Mouse (Mus musculus) forebrain, embryonic 11.5 days (tissue): Measurements from ENCODE around the gene 1520401A03Rik. TPM values are rescaled to one million over a fixed set of nuclear protein-coding genes. Genes with fewer than 3 reads are reported as not detected.

ENCODE experiments used
- ATAC-seq: fragments of 200-750 bp; cut with Nextera tagmentation; replicated peaks from 2 replicates; pipeline ENCODE4 v1.8.0; 2017; ENCODE audit warnings: moderate TSS enrichment; ENCODE audit not compliant: low FRiP score
- DNase-seq: peaks from one replicate; pipeline ENCODE4 v3.0.0-alpha.2; 2017; ENCODE audit warnings: low spot score
- H3K27ac ChIP-seq: fragments of 300-500 bp; sonication (generic); 2 replicates; pipeline ENCODE4 v1.5.1; 2014; ENCODE audit warnings: low read depth, low read length
- H3K27me3 ChIP-seq: fragments of 300-500 bp; sonication (generic); 2 replicates; pipeline ENCODE4 v1.6.1; 2014; ENCODE audit warnings: mild to moderate bottlenecking, low read length, mixed read lengths; ENCODE audit not compliant: control insufficient read depth, insufficient read depth
- H3K36me3 ChIP-seq: fragments of 300-500 bp; sonication (generic); 2 replicates; pipeline ENCODE4 v1.6.1; 2014; ENCODE audit warnings: mild to moderate bottlenecking, low read length, moderate library complexity, mixed read lengths; ENCODE audit not compliant: control insufficient read depth, insufficient read depth
- H3K4me1 ChIP-seq: fragments of 300-500 bp; sonication (generic); replicated peaks from 2 replicates; pipeline ENCODE4 v1.6.1; 2014; ENCODE audit warnings: low read length, mixed read lengths; ENCODE audit not compliant: control insufficient read depth, insufficient read depth
- H3K4me2 ChIP-seq: fragments of 300-500 bp; sonication (generic); 2 replicates; pipeline ENCODE4 v1.6.1; 2014; ENCODE audit warnings: low read depth, mild to moderate bottlenecking, low read length, moderate library complexity, mixed read lengths; ENCODE audit not compliant: severe bottlenecking
- H3K4me3 ChIP-seq: fragments of 300-500 bp; sonication (generic); 2 replicates; pipeline ENCODE4 v1.5.1; 2014; ENCODE audit warnings: low read depth, low read length
- H3K9ac ChIP-seq: fragments of 300-500 bp; sonication (generic); 2 replicates; pipeline ENCODE4 v1.6.1; 2014; ENCODE audit warnings: low read length
- H3K9me3 ChIP-seq: fragments of 300-500 bp; sonication (generic); 2 replicates; pipeline ENCODE4 v1.6.1; 2016; ENCODE audit warnings: low read length, mixed read lengths; ENCODE audit not compliant: control insufficient read depth
- WGBS: fragments of 180-500 bp; shearing (Covaris S2); extraction: QIAGEN DNeasy Blood & Tissue Kit; methylation state at CpG from one replicate; pipeline ENCODE4 v1.1.7; 2014; 5-methylcytosine and 5-hydroxymethylcytosine counted together
- polyA plus RNA-seq: library from polyadenylated mRNA; unstranded; fragments of >200 nt; fragmentation: Nextera tagmentation; extraction: Ambion mirVana; gene quantifications from 2 replicates; pipeline ENCODE4 v1.2.1, GENCODE M21; 2014

Gene 1520401A03Rik
- polyA plus RNA-seq, 1 experiment from 2014 or later, result not detected

- Histone ChIP-seq H3K9ac (no peak overlapping the region), H3K27me3 (peaks cover 26% of the 10 kb centered on the region), H3K4me1 (no peaks in the 10 kb centered on the region; the same call in 1 of the 2 replicates), H3K4me3 (no peak overlapping the region), H3K9me3 (no peaks in the 10 kb centered on the region), H3K27ac (no peak overlapping the region), H3K4me2 (no peak overlapping the region), H3K36me3 (no peaks in the 10 kb centered on the region)
- DNase-seq, result no peak
- ATAC-seq, result no peak
- WGBS, result 85% methylated on average over 9 of the region's 9 CpGs
These were observed 19.3 kb downstream of the 1520401A03Rik start for GRCm38 (mm10) chr17:23703301-23703700.

- H3K36me3 ChIP-seq, result no peaks in the 10 kb centered on the region
- ATAC-seq, result peak; percentile 94
- peaks cover 31% of the 10 kb centered on the region for H3K27me3 ChIP-seq
- H3K9me3 ChIP-seq, result no peaks in the 10 kb centered on the region
- H3K4me3 ChIP-seq, result peak overlapping the region; percentile 62
- peak; percentile 91 for DNase-seq
- H3K4me2 ChIP-seq, result peak overlapping the region; percentile 100
- 1% methylated on average over 23 of the region's 28 CpGs for WGBS
- H3K4me1 ChIP-seq, result no peaks in the 10 kb centered on the region; the same call in 1 of the 2 replicates
- H3K9ac ChIP-seq, result peak overlapping the region; percentile 46; the same call in 1 of the 2 replicates
- no peak overlapping the region for H3K27ac ChIP-seq
These were observed 22.5 kb downstream of the 1520401A03Rik start for GRCm38 (mm10) chr17:23700079-23700478.

- Histone ChIP-seq H3K4me2 (peak overlapping the region; percentile 100), H3K4me1 (no peaks in the 10 kb centered on the region; the same call in 1 of the 2 replicates), H3K27ac (no peak overlapping the region), H3K4me3 (peak overlapping the region; percentile 62), H3K36me3 (no peaks in the 10 kb centered on the region), H3K27me3 (peaks cover 31% of the 10 kb centered on the region), H3K9me3 (no peaks in the 10 kb centered on the region), H3K9ac (peak overlapping the region; percentile 46; the same call in 1 of the 2 replicates)
- peak; percentile 57 for ATAC-seq
- peak; percentile 63 for DNase-seq
- under 1% methylated on average over 96 of the region's 101 CpGs for WGBS
These were observed 23.2 kb downstream of the 1520401A03Rik start for GRCm38 (mm10) chr17:23699131-23700077.

GRCm38 (mm10) chr17:23695801-23696200 is 26.8 kb downstream of the 1520401A03Rik start:
- 11% methylated on average over 3 of the region's 3 CpGs for WGBS
- Histone ChIP-seq H3K9ac (no peak overlapping the region), H3K4me2 (no peak overlapping the region), H3K36me3 (no peaks in the 10 kb centered on the region), H3K27me3 (peaks cover 27% of the 10 kb centered on the region), H3K9me3 (no peaks in the 10 kb centered on the region), H3K27ac (no peak overlapping the region), H3K4me3 (no peak overlapping the region), H3K4me1 (no peaks in the 10 kb centered on the region; the same call in 1 of the 2 replicates)
- DNase-seq, result no peak
- no peak for ATAC-seq

GRCm38 (mm10) chr17:23694491-23694890 is 28.1 kb downstream of the 1520401A03Rik start:
- DNase-seq, result no peak

GRCm38 (mm10) chr17:23683856-23684672 is 38.5 kb downstream of the 1520401A03Rik start, which contains the start of gene Cldn9:
Gene Cldn9 (minus strand): TSS chr17:23684026.
- WGBS, result 11% methylated on average over 15 of the region's 15 CpGs
- no peak within 1 kb of the TSS for H3K27ac ChIP-seq
- peaks cover 36% of the 10 kb centered on the region for H3K27me3 ChIP-seq
- no peaks in the 10 kb centered on the region for H3K9me3 ChIP-seq
- ATAC-seq, result peak; percentile 78
- peak within 1 kb of the TSS; percentile 10; the same call in 1 of the 2 replicates for H3K4me3 ChIP-seq
- no peaks in the 10 kb centered on the region for H3K36me3 ChIP-seq
- peaks cover 7% of the 10 kb centered on the region; the same call in 1 of the 2 replicates for H3K4me1 ChIP-seq
- H3K4me2 ChIP-seq, result peak within 1 kb of the TSS; percentile 18; the same call in 1 of the 2 replicates
- no peak within 1 kb of the TSS for H3K9ac ChIP-seq
- DNase-seq, result no peak

More at GRCm38 (mm10) chr17:23694491-23694890, 28.1 kb downstream of the 1520401A03Rik start:
- Histone ChIP-seq H3K9ac (no peak overlapping the region), H3K4me3 (no peak overlapping the region), H3K4me1 (no peaks in the 10 kb centered on the region; the same call in 1 of the 2 replicates), H3K36me3 (no peaks in the 10 kb centered on the region), H3K27ac (no peak overlapping the region), H3K27me3 (peaks cover 16% of the 10 kb centered on the region), H3K9me3 (no peaks in the 10 kb centered on the region), H3K4me2 (no peak overlapping the region)
- ATAC-seq, result no peak
- WGBS, result 75% methylated on average over 1 of the region's 1 CpGs

- Histone ChIP-seq H3K27ac (no peak overlapping the region), H3K36me3 (no peaks in the 10 kb centered on the region), H3K9ac (no peak overlapping the region), H3K9me3 (no peaks in the 10 kb centered on the region), H3K27me3 (peaks cover 43% of the 10 kb centered on the region), H3K4me2 (peak overlapping the region; percentile 18; the same call in 1 of the 2 replicates), H3K4me3 (peak overlapping the region; percentile 10; the same call in 1 of the 2 replicates), H3K4me1 (peaks cover 7% of the 10 kb centered on the region; the same call in 1 of the 2 replicates)
- WGBS, result 23% methylated on average over 15 of the region's 15 CpGs
- DNase-seq (peak; percentile 56), ATAC-seq (0 out of 2 replicates have a peak, but pooled peaks have one; percentile 2)
These were observed 39.4 kb downstream of the 1520401A03Rik start for GRCm38 (mm10) chr17:23683226-23683625.

GRCm38 (mm10) chr17:23682530-23682929 is 40.1 kb downstream of the 1520401A03Rik start:
- no peaks in the 10 kb centered on the region for H3K9me3 ChIP-seq
- no peak overlapping the region for H3K9ac ChIP-seq
- H3K4me3 ChIP-seq, result no peak overlapping the region
- ATAC-seq (no peak), DNase-seq (no peak)
- H3K4me1 ChIP-seq, result peaks cover 7% of the 10 kb centered on the region; the same call in 1 of the 2 replicates
- no peak overlapping the region for H3K27ac ChIP-seq
- 59% methylated on average over 3 of the region's 3 CpGs for WGBS
- no peaks in the 10 kb centered on the region for H3K36me3 ChIP-seq
- H3K4me2 ChIP-seq, result no peak overlapping the region
- H3K27me3 ChIP-seq, result peaks cover 43% of the 10 kb centered on the region
